Mouse (Mus musculus) ES-Bruce4 (cell line): ENCODE measurements around the gene Heatr4.

ENCODE experiments used
- CTCF ChIP-seq: IDR thresholded peaks from one replicate; pipeline ENCODE4 v1.8.1; 2011; ENCODE audit warnings: low read depth, low read length
- EP300 ChIP-seq: IDR thresholded peaks from 2 replicates; pipeline ENCODE4 v1.6.1; 2011; ENCODE audit warnings: low read depth, low read length; ENCODE audit not compliant: insufficient read depth
- POLR2A ChIP-seq: IDR thresholded peaks from one replicate; pipeline ENCODE4 v1.8.1; 2011; ENCODE audit warnings: low read length; ENCODE audit not compliant: insufficient read depth

DNA sequence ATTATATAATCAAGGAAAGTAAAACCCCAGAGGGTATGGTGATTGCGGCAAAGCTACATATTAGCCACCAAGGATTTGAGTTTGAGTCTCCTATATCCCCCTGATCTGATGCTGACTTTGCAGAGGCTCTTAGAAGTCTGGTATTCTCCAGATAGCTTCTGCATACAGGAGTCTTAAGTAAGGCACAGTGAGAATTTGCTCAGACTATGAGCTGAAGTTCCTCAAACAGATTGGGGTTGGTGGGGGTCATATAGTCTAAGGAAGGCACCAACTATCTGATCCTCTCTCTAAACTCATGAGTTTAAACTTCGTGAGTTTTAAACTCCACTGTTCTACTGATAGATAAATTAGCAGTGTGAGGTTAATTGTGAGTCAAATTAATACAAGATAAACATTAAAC lies 45.3 kb downstream of the Heatr4 start:
- TF ChIP-seq POLR2A (no peak), CTCF (no peak), EP300 (no peak)
